Mouse (Mus musculus) CD4-positive, CD25-positive, alpha-beta regulatory T cell (primary cell): Measurements from ENCODE around the gene Ces1h. TPM values are rescaled to one million over a fixed set of nuclear protein-coding genes. Genes with fewer than 3 reads are reported as not detected.

Experiments
- polyA plus RNA-seq: library from polyadenylated mRNA; unstranded; fragments of 100-300 nt; shearing (Covaris generic); gene quantifications from one replicate; pipeline ENCODE4 v1.2.1, GENCODE M21; 2017

Ces1h gene
- not detected for polyA plus RNA-seq

DNA sequence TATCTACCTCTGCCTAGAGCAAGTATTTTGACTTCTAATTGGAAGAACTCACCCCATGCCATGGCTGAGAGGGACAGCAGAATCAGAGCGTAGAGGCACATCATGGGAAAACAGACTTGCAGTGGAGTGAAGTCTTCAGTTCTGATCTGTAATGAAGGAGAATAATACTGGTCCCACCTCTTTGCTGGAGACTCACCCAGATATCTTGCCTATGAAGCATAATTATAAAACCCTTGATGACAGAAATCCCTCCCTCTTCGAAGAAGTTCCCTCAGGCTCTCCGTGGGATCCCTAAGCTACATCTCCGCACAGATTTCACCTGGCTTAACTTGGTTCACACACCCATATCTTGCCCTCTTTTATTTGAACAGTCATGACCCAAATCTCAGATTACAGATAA is at the start of gene Ces1h:
Gene Ces1h, minus strand, starts transcription at position 101 of the 400 bp plus-strand sequence.

DNA sequence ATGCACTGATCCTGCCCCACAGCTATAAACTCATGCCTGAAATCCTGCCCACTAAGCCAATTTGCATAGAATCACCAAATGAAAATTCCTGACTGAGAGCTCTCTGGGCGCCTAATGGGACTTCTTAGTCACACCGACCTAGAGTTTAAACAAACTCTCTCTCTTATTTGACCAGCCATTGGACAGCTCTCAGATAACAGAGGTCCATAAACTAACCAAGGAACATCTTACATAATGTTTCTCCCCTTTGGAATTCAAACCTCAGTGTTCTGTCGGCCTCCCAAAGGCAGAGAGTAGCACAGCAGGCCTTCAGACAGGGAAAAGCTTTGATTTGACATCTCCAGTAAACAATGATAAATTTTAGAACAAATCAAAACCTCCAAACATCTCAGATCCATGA is 42.3 kb downstream of the Ces1h start, which contains the start of gene Ces1g:
Gene Ces1g, minus strand, starts transcription at position 102 of the 400 bp plus-strand sequence.

Other genes with a start within 250 kb of the Ces1h start
- gene Ces1c, start 248.4 kb downstream of the Ces1h start, polyA plus RNA-seq = not detected
- gene Ces1d, start 181.9 kb downstream of the Ces1h start, polyA plus RNA-seq = not detected
- gene Ces1e, start 150.1 kb downstream of the Ces1h start, polyA plus RNA-seq = not detected
- not detected for gene Ces1f, start 100.0 kb downstream of the Ces1h start, polyA plus RNA-seq
- not detected for gene Ces1g, start 42.4 kb downstream of the Ces1h start, polyA plus RNA-seq
- gene Ces5a, start 156.1 kb upstream of the Ces1h start, polyA plus RNA-seq = 0.24 TPM